Mouse (Mus musculus): ENCODE data around the gene Fcer2a.

Fcer2a gene

DNA sequence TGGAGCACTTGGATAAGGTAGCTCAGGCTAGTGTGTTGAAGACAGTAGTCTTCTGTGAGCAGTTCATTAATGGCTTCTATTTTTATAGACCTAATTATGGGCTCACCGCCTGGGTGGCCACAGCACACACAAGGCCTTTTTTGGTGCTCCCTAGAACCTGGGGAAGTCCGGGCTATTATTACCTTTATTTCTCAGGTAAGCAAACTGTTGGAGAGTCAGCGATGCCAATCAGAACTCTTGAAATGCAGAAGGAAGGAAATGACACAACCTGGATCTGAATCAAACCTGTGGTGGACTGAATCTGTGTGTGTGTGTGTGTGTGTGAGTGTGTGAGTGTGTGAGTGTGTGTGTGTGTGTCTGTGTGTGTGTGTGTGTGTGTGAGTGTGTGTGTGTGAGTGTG, at the start of gene Fcer2a:
Gene Fcer2a (minus strand): TSS at position 55 of the 400 bp plus-strand sequence.
- no peak for DNase-seq (ENCODE audit: low read depth, low spot score)

DNA sequence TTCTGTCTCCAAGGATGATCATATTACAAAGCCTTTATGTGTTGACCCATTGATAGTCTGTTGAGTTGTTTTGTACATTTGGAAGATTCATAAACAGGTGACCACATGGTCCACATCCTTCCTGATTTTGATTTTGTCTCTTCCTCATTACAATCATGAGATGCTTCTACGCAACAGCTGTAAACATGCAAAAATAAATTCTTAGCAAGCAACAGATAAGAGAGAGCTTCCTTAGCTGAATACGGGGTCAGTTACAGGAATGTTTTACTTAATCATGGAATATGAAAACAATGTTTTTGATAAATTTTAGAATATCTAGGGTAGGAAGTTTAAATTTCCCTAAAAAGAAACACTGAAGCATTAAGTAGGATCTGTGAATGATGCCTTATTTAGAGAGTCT, 43.0 kb upstream of the Fcer2a start:
- no peak for DNase-seq (ENCODE audit: low read depth, low spot score)

DNA sequence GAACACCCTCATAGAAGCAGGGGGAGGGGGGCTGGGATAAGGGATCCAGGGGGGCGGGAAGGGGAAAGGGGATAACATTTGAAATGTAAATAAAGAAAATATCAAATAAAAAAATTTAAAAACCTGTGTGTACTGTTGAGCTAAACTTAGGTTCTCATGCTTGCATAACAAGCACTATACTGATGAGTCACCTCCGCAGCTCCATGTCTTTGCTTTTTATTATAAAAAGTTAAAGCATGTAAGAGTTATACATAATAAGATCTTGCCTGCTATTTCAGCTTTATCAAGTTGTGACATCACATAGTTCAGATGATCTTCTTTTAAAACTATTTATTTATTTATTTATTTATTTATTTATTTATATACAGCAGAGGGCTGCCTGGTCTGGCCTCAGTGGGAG, 41.6 kb upstream of the Fcer2a start:
- DNase-seq (ENCODE audit: low read depth, low spot score) = no peak

DNA sequence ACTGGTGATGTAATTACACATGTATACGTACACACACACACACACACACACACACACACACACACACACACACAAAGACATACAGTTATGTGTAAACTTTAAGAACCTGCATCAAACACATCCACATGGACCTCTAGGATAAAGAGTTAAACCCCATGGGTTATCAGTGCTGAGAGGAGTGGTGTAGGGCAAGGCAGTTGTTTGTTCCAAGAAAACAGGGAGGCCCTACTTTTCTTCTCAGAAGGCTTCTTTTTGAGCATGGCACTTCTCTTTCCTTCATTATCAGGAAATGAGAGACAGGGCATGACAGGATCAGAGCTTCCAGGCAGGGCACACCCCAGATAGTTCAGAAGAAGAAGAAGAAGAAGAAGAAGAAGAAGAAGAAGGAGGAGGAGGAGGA, 40.1 kb upstream of the Fcer2a start:
- no peak for DNase-seq (ENCODE audit: low read depth, low spot score)

DNA sequence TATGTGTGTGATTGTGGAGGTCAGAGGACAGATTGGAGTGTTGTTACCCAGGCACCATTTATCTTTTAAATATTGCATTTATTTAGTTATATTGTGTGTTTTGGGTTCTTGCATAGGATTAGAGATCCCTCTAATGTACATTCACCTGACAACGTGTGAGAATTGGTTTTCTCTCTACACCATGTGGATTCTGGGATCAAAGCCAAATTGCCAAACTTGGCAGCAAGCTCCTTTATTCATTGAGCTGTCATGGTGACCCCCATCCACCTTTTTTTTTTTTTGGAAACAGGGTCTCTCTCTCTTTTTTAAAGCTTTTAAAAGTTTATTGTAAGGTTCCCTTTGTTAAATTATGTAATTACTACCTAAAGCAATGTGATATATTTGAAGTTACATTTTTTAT, 27.1 kb upstream of the Fcer2a start:
- no peak for DNase-seq (ENCODE audit: low read depth, low spot score)

DNA sequence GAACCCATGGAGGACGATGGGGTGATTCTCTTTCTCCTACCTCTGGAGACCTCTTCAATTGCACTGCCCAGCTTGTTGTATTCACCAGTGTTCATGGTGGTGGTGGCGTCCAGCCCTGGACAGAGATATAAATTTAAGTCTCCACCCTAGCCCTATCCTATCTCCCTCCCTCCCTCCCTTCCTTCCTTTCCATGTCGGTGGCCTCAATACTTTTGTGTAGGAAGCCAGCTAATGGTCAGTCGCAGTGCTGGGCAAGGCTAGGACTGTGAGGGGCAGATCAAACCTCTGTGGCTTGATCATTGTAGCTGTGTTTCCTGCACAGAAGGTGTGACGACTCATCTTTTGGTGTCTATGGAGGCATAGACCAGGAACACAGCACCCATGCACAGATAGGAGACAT, 26.6 kb upstream of the Fcer2a start, which contains the start of gene Clec4g:
Gene Clec4g (minus strand): TSS at position 101 of the 400 bp plus-strand sequence.
- no peak for DNase-seq (ENCODE audit: low read depth, low spot score)

DNA sequence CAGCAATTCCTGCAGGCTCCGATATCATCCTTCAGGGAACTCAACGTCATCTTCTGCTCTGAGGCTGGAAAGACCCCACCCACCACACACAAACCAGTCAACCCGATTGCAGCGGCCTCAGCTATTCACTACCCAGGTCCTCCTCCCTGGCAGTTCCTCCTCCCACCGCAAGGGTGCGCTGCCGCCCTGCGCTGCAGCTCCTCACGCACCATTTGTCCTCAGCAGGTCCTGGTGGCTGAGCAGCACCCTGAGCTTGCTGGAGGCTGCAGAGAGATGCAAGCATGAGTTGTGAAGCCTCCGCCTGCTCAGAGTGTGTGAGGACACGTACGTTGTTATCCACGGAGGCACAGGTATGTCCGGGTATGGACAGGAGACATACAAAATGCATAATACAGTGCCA, 24.6 kb upstream of the Fcer2a start:
- DNase-seq (ENCODE audit: low read depth, low spot score) = peak; percentile 57

DNA sequence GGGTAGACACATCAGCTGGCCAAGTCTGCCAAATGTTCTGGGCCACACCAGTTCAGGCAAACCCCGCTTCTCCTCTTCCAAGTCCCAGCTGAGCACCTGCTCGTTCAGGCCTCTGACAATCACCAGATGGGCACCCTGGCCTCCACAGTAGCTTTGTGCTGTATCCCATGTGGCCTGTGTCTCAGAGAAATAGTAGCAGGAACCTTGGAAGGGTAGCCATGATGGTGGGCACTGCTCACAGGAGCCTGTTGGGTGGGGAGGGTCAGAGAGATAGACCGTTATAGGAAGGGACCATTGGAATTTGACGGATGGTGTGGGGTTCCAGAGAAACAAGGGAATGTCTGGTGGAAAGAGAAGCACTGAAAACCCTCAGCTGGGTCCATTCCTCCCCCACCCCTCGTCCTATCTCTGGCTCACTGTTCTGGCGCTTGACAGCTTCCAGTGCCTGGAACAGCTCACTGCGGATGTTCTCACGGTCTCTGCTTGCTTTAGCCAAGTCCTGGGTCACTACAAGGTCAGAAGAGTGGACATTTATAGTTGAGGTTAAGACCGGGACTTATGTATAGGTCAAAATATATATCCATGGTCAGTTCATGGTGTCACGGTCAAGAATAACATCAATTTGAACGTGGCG, 23.5 kb upstream of the Fcer2a start:
- no peak for DNase-seq (ENCODE audit: low read depth, low spot score)

DNA sequence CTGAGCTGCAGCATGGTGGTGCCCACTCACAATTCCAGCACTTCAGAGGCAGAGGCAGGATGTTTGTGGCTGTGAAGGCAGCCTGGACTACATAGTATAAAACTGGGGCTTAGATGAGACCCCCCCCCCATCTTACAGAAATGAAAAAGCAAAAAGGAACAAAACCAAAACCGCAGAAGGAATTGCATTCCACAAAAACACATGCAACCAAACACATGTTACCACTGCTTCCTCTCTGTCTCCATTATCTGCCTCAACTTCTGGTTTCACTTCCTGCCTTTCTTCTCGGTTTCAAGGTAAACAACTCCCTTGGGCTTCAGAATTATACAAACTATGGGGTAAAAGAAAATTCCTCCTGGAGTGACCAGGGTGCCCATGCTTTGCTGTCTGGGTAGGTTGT, 17.7 kb upstream of the Fcer2a start:
- DNase-seq (ENCODE audit: low read depth, low spot score) = no peak

DNA sequence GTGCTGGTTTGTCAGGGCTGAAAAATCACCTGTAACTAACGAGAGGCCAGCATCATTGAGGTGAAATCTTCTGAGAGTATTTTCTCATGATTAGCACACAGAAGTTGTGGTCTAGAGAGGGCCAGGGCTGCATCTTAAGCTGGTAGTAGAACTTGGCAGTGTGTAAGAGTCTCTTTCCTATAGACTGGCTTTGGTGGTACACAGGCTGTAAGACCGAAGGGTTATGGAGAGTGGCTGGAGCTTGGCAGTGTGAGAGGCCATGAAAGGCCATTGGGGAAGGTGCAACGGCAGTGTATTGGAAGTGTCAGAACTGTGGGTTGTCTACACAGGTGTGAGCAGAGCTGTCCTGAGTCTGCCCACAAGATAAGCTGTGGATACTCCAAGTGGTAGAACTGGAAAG, 16.3 kb upstream of the Fcer2a start:
- no peak for DNase-seq (ENCODE audit: low read depth, low spot score)

DNA sequence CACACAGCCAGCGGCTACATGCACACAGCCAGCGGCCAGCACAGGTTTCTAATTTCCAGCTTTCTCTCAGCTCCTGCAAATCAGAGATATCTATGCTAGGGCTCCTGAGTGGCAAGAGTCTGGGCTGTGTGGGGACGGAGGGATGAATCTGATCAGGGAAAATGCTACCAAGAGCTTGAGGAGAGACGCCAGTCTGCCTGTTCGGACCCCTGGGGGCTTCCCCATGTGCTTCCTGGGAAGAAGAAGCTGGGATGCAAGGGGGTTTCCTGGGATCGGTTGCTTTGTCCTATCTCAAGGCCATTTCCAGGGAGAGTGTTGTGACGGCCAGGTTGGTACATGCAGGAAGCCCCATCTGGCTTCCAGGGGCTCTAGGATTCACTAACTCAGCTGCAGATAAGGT, 13.6 kb upstream of the Fcer2a start:
- no peak for DNase-seq (ENCODE audit: low read depth, low spot score)

DNA sequence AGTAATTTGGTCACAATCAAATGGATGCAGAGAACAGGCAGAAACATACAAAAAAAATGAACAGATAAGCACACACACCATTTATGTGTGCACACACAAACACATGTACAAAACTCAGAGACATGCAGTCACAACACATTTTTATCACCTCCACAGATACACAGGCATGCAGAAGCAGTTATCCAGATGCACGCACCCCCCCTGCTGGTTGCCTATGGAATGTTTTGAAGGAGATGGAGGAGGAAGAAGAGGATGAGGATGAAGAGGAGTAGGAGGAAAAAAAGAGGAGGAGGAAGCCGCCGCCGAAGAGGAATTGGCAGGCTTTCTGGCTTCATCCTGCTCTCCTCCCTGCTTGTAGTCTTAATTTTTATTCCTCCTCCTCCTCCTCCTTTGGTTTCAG, 11.7 kb upstream of the Fcer2a start:
- DNase-seq (ENCODE audit: low read depth, low spot score) = peak; percentile 28

DNA sequence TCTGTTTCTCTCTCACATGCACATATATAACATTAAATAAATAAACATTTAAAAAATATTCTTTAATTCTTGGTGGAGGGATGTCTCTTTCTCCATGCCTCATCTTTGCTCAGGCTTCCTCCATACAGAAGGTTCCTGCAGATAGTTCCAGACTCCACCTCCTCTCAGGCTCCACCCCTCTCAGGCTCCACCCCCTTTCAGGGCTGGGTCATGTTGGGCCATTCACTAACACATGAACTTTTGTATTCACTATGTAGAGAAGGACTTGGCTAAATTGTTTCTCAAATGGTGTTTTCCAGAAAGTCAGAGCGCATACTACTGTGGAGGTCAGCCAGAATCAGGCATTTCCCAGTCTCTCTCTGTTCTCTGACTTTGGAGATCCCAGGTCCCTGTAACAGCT, 7.5 kb upstream of the Fcer2a start:
- no peak for DNase-seq (ENCODE audit: low read depth, low spot score)

DNA sequence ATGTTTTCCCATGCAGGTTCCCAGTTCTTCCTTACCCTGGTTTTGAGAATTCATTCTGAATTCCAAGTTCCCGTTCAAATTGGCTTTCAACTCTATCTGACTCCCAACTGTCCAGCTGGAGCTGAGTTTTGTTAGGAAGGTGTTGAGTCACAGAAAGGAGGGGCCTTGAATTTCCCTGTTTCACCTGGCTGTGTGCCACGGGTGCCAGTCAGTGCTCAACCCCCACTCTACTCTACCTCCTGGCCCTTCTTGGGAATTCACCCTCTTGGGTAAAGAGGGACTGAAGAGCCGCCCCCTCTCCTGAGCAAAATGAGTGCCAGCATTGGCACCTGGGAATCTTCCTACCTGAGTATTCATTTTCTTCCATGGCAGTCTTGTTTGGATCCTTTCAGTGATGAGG, 3.2 kb downstream of the Fcer2a start:
- DNase-seq (ENCODE audit: low read depth, low spot score) = peak; percentile 32

DNA sequence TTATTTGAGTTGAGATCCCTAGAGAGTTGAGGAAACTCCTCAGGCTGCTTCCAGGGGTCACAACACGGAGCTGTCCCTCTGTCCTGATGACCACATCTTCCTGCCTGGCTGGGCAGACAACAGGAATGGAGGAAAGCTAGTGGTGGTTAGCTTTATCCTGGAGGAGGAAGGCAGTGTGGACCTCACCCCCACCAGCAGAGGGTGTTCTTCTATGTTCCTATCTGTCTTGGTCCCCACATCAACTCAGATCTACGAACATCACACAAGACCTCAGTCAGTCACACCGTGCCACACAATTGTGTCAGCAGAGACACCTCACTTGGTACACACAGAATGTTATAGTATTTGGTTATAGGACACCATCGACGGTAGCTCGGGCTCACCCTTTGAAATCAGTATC, 6.4 kb downstream of the Fcer2a start:
- no peak for DNase-seq (ENCODE audit: low read depth, low spot score)

DNA sequence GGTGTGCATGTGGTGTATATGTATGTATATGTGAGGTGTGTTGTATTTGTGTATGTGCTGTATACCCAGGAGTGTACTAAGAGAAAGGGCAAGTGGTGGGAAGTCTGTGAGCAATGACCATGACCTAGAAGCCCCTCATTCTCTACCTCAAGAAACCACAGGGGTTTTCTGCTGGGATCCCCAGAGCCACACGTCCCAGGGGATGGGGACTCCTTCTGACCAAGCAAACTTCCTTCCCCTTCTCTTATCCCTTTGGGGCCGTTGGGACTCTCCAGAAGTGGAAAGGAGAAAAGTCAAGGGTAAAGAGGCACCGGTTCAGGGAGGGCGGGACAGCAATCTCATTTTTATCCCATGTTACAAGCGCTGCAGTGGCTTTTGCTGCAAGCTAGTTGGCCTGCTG, 8.6 kb downstream of the Fcer2a start:
- DNase-seq (ENCODE audit: low read depth, low spot score) = no peak

DNA sequence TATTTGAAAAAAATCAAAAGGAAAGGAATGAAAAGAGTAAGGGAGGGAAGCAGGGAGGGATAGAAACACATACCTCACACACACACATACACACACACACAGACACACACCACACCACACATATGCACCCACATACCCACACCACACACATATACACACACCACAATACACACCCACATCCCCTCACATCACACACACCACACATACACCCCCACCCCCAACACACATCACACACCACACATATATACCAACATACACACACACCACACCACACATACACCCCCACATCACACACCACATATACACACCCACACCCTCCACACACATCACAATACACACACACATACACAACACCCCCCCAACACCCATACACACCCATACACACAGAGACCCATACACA, 9.4 kb downstream of the Fcer2a start:
- DNase-seq (ENCODE audit: low read depth, low spot score) = no peak

DNA sequence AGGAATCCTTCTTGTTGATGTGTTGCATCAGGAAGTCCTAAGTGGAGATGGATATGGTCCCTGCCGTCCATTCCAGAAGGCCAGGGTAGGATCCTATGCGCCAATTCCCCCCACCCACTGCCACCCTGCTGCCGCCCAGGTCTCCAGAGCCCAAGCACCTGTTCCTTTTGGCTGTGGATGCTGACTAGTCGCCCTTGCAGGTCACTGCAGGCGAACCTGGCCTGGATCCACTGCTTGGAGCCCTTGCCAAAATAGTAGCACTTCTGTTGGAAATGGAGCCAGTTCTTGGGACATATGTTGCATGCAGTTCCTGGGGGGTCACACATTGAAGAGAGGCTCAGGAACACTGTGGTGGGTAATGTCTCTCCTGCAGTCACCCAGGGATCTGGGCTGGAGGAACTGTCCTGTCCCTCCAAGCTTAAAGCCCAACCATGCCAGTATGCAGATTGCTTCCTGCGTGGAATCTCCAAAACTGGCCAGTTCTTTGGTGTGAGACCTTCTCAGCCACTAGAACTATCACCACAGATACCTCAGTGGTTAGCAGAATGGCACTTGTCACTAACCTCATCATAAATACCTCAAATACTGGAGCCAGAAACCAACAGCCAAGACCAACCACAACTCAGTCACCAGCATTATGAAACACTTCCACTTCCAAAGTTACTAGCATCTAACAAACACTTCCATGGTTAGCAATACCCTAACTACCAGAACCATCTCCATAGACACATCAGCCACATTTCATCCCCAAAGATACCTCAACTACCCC, 10.4 kb downstream of the Fcer2a start:
- no peak for DNase-seq (ENCODE audit: low read depth, low spot score)

DNA sequence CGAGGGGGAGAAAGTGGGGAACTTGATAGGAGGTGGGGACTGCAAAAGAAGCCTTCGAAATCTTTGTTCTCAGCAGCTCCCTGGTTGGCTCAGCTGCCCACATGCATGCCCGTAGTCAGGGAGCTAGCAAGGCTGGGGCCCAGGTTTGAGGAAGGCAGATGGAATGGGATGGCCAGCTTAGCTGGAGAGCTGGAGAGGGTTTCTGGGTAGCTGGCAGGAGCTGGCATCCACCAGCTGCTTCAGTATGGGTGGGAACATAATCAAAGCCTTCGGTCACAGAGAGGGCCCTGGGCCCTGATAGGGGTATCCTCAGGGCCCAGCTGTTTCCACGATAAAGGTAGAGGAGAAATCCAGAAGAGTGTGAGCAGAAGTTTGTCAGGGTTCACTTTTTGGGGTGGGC, 11.5 kb downstream of the Fcer2a start:
- DNase-seq (ENCODE audit: low read depth, low spot score) = no peak

DNA sequence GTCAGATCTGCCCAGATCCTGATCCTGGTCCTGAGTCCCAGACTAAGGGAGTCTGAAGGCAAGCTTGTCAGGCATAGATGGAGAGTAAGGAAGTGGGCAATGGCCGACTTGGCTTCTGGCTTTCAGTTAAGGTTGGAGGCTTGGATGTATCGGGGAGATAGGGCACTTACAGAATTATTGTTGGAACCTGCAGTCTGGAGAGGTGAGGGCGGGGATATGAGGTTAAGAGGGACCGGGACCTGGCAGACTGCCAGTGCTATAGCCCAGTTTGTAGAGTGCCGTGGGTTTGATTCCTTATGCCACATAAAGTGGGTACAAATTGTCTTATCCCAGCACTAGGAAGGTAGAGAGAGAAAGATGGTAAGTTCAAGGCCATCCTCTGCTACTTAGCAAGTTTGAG, 14.3 kb downstream of the Fcer2a start:
- DNase-seq (ENCODE audit: low read depth, low spot score) = no peak

DNA sequence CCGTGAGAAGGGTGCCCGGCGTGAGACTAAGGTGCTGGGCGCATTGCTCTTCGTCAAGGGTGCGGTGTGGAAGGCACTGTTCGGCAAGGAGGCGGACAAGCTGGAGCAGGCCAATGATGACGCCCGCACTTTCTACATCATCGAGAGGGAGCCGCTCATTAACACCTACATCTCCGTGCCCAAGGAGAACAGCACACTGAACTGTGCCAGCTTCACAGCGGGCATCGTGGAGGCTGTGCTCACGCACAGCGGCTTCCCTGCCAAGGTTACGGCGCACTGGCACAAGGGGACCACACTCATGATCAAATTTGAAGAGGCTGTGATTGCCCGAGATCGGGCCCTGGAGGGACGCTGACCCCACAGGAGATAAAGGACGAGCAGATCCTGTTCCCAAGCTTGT, 14.7 kb downstream of the Fcer2a start:
- DNase-seq (ENCODE audit: low read depth, low spot score) = no peak

DNA sequence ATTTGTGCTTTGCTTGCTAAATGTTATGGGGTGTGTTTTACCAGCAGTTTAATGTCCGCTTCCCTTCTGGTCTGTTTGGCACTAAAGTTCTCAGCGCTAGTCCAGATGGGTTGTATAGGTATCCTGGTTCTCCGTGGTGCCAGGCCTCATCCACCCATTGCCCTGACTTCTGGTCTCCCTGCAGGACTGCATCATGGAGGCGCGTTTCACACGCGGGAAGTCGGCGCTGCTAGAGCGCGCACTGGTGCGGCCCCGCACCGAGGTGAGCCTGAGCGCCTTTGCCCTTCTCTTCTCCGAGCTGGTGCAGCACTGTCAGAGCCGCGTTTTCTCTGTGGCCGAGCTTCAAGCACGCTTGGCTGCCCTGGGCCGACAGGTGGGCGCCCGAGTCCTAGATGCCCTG, 15.1 kb downstream of the Fcer2a start:
- no peak for DNase-seq (ENCODE audit: low read depth, low spot score)

DNA sequence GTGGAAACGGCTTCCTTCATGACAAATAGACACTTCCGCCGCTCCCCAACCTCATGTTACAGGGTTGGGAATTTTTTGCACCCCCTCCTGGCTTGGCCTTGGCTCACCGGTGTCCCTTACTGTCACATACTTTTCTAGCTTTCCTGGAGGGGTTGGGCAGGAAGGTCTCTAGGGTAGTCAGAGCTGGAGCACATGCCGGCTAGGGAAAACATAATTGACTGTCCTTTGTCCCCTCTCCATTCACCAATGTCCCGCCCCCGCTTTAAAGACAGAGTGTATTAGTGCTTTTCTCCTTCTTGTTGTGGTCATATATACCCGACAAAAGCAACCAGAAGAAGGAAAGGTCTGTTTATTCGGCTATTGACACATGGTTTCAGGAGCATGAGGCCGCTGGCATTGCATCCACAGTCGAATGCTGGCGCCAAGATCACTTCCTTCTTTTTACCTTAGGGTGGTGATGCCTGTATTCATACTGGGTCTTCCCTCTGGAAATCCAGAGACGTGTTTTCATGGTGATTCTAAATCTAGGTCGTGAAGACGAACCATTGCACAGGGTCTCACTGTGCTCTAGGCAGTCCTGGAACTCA, 16.9 kb downstream of the Fcer2a start:
- peak; percentile 37 for DNase-seq (ENCODE audit: low read depth, low spot score)
